15 mouse cellular contexts compared by ENCODE assay signal in genomic region chr5:104149349-104149748, GRCm38 (mm10). TPM values are rescaled to one million over a fixed set of nuclear protein-coding genes. Genes with fewer than 3 reads are reported as not detected.
DNase-seq lines count a peak whose midpoint lies in the region; ATAC-seq lines count a peak whose summit lies in the region.
"Had no signal": no experiment of that assay in that cellular context is flagged by ENCODE, and none has a peak within 500 bp of the region (broad histone marks: within the 10 kb centered on the region; RNA-seq: fewer than 3 reads in every experiment).

No protein-coding gene starts in this region.

- no peak overlapping the region for H3K27ac ChIP-seq in heart, embryonic 11.5 days (ENCODE audit: low read depth, low read length)
- no peak overlapping the region; the same call in 1 of the 2 replicates for H3K27ac ChIP-seq in embryonic facial prominence, embryonic 10.5 days (replicated peaks)
- H3K27ac ChIP-seq in forebrain, embryonic 10.5 days: no peak overlapping the region
- H3K27ac ChIP-seq: forebrain, embryonic 13.5 days; heart, embryonic 13.5 days; midbrain, embryonic 12.5 days had no signal

- H3K4me1 ChIP-seq in heart, embryonic 11.5 days (ENCODE audit: control insufficient read depth, insufficient read depth, low read length): no peaks in the 10 kb centered on the region
- 0 out of 2 replicates have a peak, but pooled peaks cover 5% of the 10 kb centered on the region for H3K4me1 ChIP-seq in embryonic facial prominence, embryonic 10.5 days
- no peaks in the 10 kb centered on the region for H3K4me1 ChIP-seq in forebrain, embryonic 10.5 days
- H3K4me1 ChIP-seq: forebrain, embryonic 13.5 days; heart, embryonic 13.5 days; midbrain, embryonic 12.5 days had no signal

- H3K9ac ChIP-seq in heart, embryonic 11.5 days (ENCODE audit: low read depth, low read length): no peak overlapping the region
- H3K9ac ChIP-seq: forebrain, embryonic 13.5 days; heart, embryonic 13.5 days; midbrain, embryonic 12.5 days had no signal

- H3K27me3 ChIP-seq in heart, embryonic 11.5 days (ENCODE audit: control insufficient read depth, insufficient read depth, low read length): no peaks in the 10 kb centered on the region
- no peaks in the 10 kb centered on the region for H3K27me3 ChIP-seq in embryonic facial prominence, embryonic 10.5 days (replicated peaks; ENCODE audit: low read depth, poor library complexity, severe bottlenecking)
- H3K27me3 ChIP-seq in forebrain, embryonic 10.5 days (ENCODE audit: poor library complexity, severe bottlenecking): no peaks in the 10 kb centered on the region
- H3K27me3 ChIP-seq: forebrain, embryonic 13.5 days; heart, embryonic 13.5 days; midbrain, embryonic 12.5 days had no signal

- ATAC-seq in heart, embryonic 11.5 days (replicated peaks; ENCODE audit: insufficient number of reproducible peaks, low FRiP score, low TSS enrichment): no peak
- ATAC-seq: forebrain, embryonic 13.5 days had no signal

- WGBS in heart, embryonic 11.5 days (ENCODE audit: insufficient replicate concordance): 56% methylated on average over 7 of the region's 7 CpGs
- 48% methylated on average over 7 of the region's 7 CpGs for WGBS in embryonic facial prominence, embryonic 10.5 days
- 75% methylated on average over 7 of the region's 7 CpGs for WGBS in forebrain, embryonic 10.5 days

- no peak overlapping the region for H3K4me2 ChIP-seq in heart, embryonic 11.5 days
- H3K4me2 ChIP-seq: forebrain, embryonic 13.5 days; heart, embryonic 13.5 days; midbrain, embryonic 12.5 days had no signal

- no peak overlapping the region for H3K4me3 ChIP-seq in heart, embryonic 11.5 days (ENCODE audit: low read depth, low read length)
- no peak overlapping the region for H3K4me3 ChIP-seq in embryonic facial prominence, embryonic 10.5 days
- no peak overlapping the region for H3K4me3 ChIP-seq in forebrain, embryonic 10.5 days
- H3K4me3 ChIP-seq: forebrain, embryonic 13.5 days; heart, embryonic 13.5 days; midbrain, embryonic 12.5 days had no signal

- no peaks in the 10 kb centered on the region for H3K36me3 ChIP-seq in heart, embryonic 11.5 days (ENCODE audit: control insufficient read depth, insufficient read depth, low read length)
- no peaks in the 10 kb centered on the region for H3K36me3 ChIP-seq in embryonic facial prominence, embryonic 10.5 days (replicated peaks)
- H3K36me3 ChIP-seq in forebrain, embryonic 10.5 days (replicated peaks): no peaks in the 10 kb centered on the region
- H3K36me3 ChIP-seq: heart, embryonic 13.5 days; midbrain, embryonic 12.5 days had no signal

- no peaks in the 10 kb centered on the region for H3K9me3 ChIP-seq in heart, embryonic 11.5 days (replicated peaks; ENCODE audit: control insufficient read depth, low read length)
- H3K9me3 ChIP-seq in embryonic facial prominence, embryonic 10.5 days: no peaks in the 10 kb centered on the region
- no peaks in the 10 kb centered on the region for H3K9me3 ChIP-seq in forebrain, embryonic 10.5 days
- H3K9me3 ChIP-seq: forebrain, embryonic 13.5 days; heart, embryonic 13.5 days; midbrain, embryonic 12.5 days had no signal

- DNase-seq in heart, adult 11 months: peak; percentile 94
- DNase-seq in R1 (ENCODE audit: low read depth, low spot score): peak; percentile 7
- peak; percentile 17 for DNase-seq in embryonic facial prominence, embryonic 10.5 days (ENCODE audit: low spot score)
- DNase-seq in kidney, postnatal 4 days: peak; percentile 37 to 62
- DNase-seq in c-Kit-positive CD71-positive TER-119-positive erythroid progenitor cells, embryonic 14.5 days (ENCODE audit: low spot score): no peak
- DNase-seq in forebrain, embryonic 10.5 days (ENCODE audit: extremely low spot score, low spot score): no peak
- no peak for DNase-seq in layer of hippocampus, postnatal 36 days

RNA-seq across cellular contexts. Expression of gene Dspp, which starts 21.2 kb away (rescaled TPM):
- polyA plus RNA-seq in heart, embryonic 11.5 days (2014; fragmentation: Nextera tagmentation; extraction: Ambion mirVana): not detected in 2 replicates
- polyA plus RNA-seq in embryonic facial prominence, embryonic 10.5 days (2016; fragmentation: Nextera tagmentation; extraction: Ambion mirVana): not detected in 2 replicates
- not detected in 2 replicates for polyA plus RNA-seq in forebrain, embryonic 10.5 days (2016; fragmentation: Nextera tagmentation; extraction: Ambion mirVana)
- under 1 TPM in 1 of 2 experiments, not detected in 1; 0.08 TPM for total RNA-seq in layer of hippocampus, postnatal 36 days (2021)
- total RNA-seq: neutrophil, adult 5-6 weeks had no signal
- polyA plus RNA-seq: forebrain, embryonic 13.5 days; heart, embryonic 13.5 days; large intestine, adult 2 months; limb, embryonic 11.5 days; midbrain, embryonic 12.5 days; small intestine, adult 2 months had no signal

RNA-seq across cellular contexts. Expression of gene Sparcl1, which starts 35.8 kb away (rescaled TPM):
- 18.2 and 21.8 TPM in 2 replicates for polyA plus RNA-seq in heart, embryonic 11.5 days (2014; fragmentation: Nextera tagmentation; extraction: Ambion mirVana)
- 26.5 and 28.3 TPM in 2 replicates for polyA plus RNA-seq in embryonic facial prominence, embryonic 10.5 days (2016; fragmentation: Nextera tagmentation; extraction: Ambion mirVana)
- 13.3 and 13.4 TPM in 2 replicates for polyA plus RNA-seq in forebrain, embryonic 10.5 days (2016; fragmentation: Nextera tagmentation; extraction: Ambion mirVana)
- 1,000 to 10,000 TPM; 1,408 to 1,415 TPM for total RNA-seq in layer of hippocampus, postnatal 36 days (2021)
- total RNA-seq: neutrophil, adult 5-6 weeks had no signal

RNA-seq across cellular contexts. Expression of gene Dmp1, which starts 53.1 kb away (rescaled TPM):
- not detected in 2 replicates for polyA plus RNA-seq in heart, embryonic 11.5 days (2014; fragmentation: Nextera tagmentation; extraction: Ambion mirVana)
- polyA plus RNA-seq in embryonic facial prominence, embryonic 10.5 days (2016; fragmentation: Nextera tagmentation; extraction: Ambion mirVana): 0.06 and 0.09 TPM in 2 replicates
- polyA plus RNA-seq in forebrain, embryonic 10.5 days (2016; fragmentation: Nextera tagmentation; extraction: Ambion mirVana): 0.17 and 0.26 TPM in 2 replicates
- 1 to 10 TPM; 4.0 to 4.5 TPM for total RNA-seq in layer of hippocampus, postnatal 36 days (2021)
- total RNA-seq: neutrophil, adult 5-6 weeks had no signal
- polyA plus RNA-seq: limb, embryonic 11.5 days had no signal

Comparison
In these comparisons a context has a peak if more than half of its experiments do, and no peak if none do; other contexts are left out.
1. DNase-seq: peak in heart, adult 11 months (single experiment), R1 (single experiment), embryonic facial prominence, embryonic 10.5 days (single experiment) and kidney, postnatal 4 days (2 of 2); none in c-Kit-positive CD71-positive TER-119-positive erythroid progenitor cells, embryonic 14.5 days (single experiment), forebrain, embryonic 10.5 days (single experiment) and layer of hippocampus, postnatal 36 days (0 of 2).